Mouse (Mus musculus) spleen, postnatal 4 days (tissue): Measurements from ENCODE around the gene Ubr1.
A peak's percentile ranks its signal among the peaks of the same experiment; 100 is the strongest.
"Not testable (repeated sequence)": the region's sequence is repeated elsewhere in the genome, so short reads cannot be mapped to it uniquely, and the experiment has no call there.

Source experiments
- DNase-seq, 2 experiments: peaks; one replicate each; pipeline ENCODE4 v3.0.0; 2022; ENCODE audit warnings: low spot score in 2 of 2

Ubr1 gene

DNA sequence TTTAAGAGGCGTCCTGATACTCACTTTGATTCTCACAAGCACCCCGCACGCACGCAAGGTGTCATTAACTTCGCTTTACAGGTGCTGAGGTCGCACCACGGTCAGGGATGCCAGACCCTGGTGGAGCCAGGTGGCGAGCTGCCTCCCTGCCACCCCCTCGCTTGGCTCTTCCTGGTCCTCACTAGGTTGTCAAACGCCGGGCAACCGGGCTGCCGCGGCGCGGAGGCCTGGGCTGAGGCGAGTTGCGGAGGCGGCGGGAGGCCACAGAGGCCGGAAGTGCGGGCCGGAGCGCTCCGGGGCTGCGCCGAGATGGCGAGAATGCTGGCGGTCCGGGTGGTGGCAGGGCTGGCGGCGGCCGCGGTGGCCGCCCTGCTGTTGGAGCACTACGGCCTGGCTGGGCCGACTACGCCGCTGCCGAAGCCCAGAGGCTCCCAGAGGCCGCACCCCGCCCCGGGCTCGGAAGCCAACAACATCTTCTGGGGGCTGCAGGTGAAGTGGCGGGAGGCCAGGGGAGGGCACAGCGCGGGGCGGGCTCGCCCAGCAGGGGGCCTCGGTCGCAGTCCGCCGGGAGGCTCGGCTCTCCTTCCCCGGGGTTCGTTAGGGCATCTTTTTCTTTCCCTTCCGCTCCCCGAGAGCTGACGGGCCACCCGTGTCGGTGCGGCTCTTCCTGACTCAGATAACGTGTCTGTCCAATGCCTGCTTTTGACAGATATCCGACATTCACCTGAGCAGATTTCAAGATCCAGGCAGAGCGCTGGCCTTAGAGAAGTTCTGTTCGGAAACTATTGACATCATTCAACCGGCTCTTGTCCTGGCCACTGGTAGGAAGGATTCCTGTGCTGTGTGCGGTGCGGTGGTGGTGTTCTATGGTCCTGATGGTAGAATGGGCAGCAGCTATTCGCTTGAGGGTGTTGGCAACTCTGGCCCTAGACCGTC is 6.7 kb upstream of the Ubr1 start, which contains the start of gene Tmem62:
Gene Tmem62, plus strand, starts transcription at position 28 of the 936 bp plus-strand sequence.
- peak; percentile 81 to 90 for DNase-seq

DNA sequence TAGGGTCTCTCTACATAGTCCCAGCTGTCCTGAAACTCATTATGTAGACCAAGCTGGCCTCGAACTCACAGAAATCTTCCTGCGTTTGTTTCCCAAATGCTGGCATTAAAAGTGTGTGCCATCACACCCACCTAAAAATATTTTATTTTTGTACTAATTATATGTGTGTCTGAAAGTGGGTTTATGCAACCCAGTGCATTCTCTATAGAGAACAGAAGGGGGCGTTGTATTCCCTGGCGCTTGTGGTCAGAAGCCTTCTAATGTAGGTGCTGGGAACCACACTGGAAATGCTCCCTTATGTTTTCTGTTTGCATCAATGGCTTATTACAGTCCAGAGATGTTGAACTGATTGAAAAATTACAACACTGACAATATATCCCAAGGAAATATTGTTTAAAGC is 5.8 kb upstream of the Ubr1 start:
- DNase-seq, result peak in 1 of 2 experiments; percentile 31

DNA sequence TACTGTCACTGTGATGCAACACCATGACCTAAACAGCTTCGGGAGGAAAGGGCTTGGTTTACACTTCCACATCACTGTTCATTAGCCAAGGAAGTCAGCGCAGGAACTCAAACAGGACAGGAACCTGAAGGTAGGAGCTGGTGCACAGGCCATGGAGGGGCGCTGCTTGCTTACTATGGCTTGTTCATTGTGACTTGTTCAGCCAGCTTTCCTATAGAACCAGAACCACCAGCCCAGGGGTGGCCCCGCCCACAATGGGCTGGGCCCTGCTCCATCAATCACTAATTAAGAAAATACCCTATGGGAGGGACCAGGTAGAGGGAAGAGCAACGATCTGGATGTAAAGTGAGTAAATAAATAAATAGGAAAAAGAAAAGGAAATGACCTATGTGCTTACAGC is 2.4 kb upstream of the Ubr1 start:
- peak in 1 of 2 experiments; percentile 17 for DNase-seq

DNA sequence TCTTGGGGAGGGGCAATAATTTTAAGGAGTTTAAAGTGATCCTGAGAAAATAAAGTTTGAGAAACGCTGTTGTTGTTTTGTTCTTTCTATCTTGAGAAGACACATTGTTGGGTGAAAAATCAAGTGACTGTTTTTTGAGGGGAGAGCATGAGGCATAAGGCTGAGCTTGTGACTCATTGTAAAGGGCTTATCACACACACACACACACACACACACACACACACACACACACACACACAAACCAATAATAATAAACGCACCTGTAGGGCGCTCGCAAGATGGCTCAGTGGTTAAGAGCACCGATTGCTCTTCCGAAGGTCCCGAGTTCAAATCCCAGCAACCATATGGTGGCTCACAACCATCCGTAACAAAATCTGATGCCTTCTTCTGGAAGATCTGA is 1.7 kb upstream of the Ubr1 start:
- DNase-seq, result not testable (repeated sequence)

DNA sequence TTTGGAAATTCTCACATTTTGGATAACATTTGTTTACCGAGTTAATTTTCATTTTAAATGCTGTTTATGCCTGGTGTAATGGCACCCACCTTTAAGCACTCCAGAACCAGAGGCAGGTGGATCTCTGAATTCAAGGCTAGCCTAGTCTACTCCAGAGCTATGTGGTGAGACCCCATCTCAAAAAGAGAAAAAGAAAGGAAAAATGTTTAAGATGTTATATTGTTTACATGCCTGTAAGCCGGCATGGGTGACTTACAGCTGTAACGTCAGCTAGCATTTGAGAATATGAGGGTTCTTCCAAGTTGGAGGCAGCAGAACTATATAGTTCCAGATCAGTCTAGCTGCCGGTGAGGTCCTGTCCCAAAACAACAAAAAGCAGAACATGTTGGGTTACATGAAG is 1.3 kb upstream of the Ubr1 start:
- DNase-seq, result no peak

DNA sequence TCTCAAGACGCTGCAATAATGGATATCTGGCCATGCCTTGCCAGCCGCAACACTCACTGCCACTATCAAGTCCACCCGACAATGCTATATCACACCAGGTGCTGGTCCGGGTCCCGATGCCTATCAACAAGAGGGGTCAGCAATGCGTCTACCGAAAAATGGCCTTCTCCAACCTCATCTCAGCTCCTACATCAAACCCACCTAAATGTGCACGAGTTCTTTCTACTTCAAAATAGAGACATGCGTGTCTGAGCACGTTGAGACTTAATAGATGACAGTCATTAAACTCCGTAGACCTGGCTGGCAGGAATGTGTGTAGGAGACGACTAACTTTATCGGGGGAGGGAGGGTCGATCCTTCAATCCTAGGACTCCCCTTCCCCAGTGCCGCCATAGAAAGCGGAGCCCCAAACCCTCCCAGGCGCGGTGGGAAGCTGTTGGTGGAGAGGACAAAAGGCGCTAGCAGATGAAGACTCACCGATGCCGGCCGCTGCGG is 423 bp downstream of the Ubr1 start:
- peak; percentile 16 to 68 for DNase-seq

DNA sequence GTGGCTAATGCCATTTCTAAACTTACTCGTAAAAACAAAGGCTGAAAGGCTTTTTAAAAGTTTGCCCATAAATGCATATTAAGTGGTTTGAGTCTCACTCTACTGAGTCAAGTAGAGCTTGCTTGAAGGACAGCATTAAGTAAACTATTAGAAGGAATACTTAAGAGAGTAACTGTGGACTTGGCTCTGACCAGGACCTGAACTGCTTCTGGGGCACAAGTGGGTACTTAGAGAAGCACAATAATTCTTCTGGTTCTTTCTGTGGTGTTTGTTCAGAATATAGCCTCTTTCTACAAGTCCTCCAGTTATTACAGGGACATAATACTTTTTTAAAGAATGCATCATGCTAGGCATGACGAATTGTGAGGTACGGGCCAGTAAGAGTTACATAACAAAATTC is 5.0 kb downstream of the Ubr1 start:
- no peak for DNase-seq

DNA sequence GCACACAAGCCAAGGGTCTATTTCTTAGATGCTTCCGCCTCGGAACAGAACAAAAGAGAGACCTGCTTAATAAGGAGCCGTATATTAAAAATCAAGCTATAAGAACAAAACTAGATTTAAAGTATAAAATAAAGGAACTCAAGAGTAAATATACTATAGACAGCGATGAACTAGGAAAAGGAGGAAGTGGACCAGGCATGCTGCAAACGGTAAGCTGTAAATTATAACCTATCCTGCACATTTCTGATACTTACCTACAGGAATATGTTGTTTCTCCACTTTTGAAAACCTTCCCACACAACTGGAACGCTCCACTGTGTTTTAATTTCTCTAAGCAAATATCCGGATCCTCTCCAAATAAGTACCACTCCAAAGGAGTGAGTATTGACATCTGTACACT is 7.4 kb downstream of the Ubr1 start:
- DNase-seq, result no peak

DNA sequence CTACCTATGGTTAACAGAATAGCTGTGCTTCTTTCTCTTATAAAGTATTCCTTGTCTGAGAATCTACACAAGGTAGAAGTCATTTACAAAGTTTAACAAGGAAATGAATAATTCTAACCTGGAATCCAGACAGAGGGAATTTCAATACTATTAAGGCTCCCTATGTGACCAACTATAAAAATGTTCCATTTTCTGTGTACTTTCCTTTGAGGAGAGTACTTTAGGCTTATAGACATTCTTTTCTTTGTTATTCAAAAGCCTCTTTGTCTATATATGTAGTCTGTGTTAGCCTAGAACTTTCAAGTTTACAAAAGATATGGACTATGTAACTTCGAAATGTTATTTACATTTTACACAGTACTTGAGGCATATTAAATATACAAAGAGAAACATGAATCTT is 10.3 kb downstream of the Ubr1 start:
- no peak for DNase-seq

DNA sequence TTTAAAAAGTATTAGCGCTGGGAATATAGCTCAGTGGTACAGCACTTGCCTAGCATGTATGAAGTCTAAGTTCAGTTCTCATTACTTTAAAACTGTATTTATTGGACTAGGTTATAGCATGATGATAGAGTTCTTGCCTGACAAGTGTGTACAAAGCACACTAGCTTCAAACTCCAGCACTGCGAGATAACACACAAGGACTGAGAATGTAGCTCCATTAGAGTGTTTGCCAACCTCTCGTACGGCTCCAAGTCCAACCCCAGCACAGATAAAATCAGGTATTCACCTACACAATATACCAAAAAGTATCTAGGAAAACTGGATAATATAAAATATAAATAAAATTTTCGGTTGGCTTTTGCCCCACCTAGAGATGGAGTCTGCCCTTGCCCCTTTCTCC is 10.7 kb downstream of the Ubr1 start:
- DNase-seq, result no peak

DNA sequence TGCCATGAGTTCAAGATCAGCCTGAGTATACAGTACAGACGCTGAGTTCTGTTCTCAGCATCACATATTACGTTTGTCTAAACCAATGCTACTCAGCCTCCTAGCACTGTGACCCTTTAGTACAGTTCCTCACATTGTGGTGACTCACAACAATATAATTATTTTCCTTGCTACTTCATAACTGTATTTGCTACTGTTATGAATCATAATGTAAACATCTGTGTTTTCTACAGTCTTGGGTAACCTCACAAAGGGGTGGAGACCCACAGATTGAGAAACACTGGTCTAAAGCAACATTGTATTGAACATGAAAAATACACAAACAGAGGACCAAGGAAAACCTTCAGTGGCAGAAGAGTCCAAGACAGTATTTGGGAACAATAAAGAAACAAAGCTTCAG is 11.2 kb downstream of the Ubr1 start:
- no peak for DNase-seq

DNA sequence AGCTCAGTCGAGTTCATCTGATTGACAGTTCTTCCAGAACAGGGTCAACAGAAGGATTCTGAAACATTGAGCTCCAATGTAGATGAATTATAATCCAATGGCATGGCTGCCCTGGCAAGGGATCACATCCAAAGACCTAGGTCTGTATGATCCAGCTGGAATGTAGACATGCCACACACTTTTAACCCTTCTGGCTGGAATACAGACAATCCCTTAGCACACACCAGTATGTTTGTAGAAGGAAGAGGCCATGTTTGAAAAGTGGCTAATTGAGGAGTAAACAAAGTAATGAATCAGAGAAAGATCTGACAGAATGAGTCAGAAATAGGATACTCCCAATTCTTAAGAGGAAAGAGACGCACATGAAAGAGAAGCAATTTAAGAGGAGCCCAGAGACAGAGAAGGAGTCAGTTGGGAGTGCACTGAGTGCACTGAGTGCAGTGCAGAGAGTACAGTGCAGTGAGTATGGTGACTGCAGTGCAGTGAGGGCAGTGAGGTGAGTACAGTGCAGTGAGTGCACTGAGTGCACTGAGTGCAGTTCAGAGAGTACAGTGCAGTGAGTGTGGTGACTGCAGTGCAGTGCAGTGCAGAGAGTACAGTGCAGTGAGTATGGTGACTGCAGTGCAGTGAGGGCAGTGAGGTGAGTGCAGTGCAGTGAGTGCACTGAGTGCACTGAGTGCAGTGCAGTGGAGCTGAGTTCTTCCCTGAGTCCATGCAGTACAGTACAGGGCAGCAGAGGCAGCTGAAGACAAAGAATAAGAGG is 18.2 kb downstream of the Ubr1 start:
- DNase-seq, result no peak

DNA sequence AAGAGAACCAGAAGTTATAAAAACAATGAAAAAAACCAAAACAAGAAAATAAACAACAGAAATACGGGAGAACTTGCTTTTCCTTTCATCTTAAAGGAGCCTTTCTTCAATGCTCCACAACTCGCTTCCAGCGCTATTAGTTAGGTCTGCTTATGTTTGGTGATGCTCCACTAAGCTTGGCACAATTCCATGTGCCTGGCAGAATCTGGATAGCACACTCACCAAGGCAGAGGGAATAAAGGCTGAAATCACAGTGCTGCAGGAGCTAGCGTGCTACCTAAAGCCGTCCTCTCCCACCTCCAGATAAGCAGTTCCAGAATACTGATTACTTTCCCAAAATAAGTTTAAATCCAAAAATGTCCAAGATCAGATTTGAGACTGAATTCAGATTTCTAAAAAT is 19.3 kb downstream of the Ubr1 start:
- no peak for DNase-seq

DNA sequence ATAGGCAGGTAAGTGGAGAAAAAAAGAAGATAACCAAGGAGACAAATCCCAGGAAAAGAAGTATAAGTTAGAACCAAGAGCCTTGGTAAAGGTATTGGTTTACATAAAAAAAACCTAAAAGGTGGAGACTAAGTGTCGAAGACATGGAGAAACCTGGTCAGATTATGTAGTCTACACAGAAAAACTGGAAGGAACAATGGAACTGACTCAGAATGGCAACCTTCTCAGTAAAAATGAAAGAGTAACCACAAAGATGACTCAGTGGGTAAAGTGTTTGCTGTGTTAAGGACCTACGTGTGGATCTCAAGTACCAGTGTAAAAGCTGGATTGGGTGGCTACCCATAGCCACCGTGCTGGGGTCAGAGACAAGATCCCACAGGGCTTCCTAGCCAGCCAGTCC is 37.5 kb downstream of the Ubr1 start:
- no peak for DNase-seq

DNA sequence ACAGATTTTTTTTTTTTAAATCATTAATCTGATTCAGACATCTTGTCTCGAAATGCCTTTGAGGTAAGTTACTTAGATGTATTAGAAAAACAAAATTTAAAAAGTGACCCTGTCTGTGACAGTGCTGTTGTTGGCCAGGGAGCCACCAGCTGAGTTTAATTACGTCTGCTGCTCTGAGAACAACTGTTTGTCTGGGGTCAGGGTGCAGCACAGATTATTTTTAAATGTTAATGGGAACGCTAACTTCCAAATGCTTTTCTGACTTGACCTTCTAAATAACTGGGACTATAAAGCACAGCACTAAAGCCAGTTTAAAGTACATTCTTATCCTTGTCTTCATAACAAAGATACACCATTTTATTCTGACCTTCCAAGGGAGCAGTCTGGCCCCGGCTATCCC is 61.0 kb downstream of the Ubr1 start:
- no peak for DNase-seq

DNA sequence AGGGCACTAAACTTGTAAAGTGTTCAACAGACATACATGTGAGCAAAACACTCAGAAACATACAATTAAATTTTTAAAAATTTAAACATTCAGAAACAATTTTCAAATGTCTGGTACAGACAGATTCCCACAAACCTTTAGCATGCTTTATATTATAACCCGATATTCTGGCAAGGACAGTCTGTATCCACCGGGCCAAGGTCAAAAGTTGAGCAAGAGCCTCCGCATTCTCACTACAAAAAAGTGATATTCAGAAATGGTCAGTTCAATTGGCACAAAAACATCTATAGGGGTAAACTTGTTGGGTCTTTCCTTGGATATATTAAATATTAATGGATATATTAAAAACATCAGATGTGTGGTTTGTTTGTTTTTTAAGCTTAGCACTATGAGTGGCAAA is 74.2 kb downstream of the Ubr1 start:
- DNase-seq, result no peak

DNA sequence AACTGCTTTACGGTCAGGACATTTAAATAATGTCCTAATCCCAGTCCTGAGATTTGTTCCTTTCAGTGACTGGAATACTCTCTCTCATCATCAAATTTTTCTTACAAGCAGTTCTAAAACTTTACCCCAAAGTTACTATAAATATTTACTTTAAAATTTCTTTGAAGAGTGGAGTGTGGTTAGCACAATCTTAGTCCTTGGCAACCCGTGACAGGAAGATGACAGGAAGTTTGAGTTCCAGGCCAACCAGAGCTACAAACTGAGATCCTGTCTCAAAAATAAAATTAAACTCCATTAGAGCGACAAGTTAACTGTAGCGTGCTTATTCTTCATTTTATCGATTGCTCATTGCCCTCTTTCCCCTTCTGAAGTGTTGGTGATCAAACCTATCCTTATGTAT is 82.9 kb downstream of the Ubr1 start:
- DNase-seq, result no peak

DNA sequence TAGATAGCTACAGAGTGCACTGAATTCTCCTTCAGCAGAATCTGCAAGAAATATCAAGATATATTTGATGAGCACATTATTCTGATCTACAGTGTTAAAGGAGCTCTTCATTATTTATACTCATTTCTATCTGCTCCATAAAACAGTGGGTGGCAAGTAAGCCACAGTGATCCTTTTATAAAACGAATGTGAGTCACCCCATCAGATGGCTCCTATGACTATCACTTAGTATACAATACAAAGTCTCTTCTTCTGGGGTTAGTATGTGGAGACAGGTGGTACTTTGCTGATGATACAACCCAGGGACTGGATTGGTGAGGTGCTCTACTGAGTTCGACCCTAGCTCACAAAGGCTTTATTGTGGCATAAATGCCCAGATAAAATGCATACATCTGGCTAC is 97.3 kb downstream of the Ubr1 start:
- no peak for DNase-seq

DNA sequence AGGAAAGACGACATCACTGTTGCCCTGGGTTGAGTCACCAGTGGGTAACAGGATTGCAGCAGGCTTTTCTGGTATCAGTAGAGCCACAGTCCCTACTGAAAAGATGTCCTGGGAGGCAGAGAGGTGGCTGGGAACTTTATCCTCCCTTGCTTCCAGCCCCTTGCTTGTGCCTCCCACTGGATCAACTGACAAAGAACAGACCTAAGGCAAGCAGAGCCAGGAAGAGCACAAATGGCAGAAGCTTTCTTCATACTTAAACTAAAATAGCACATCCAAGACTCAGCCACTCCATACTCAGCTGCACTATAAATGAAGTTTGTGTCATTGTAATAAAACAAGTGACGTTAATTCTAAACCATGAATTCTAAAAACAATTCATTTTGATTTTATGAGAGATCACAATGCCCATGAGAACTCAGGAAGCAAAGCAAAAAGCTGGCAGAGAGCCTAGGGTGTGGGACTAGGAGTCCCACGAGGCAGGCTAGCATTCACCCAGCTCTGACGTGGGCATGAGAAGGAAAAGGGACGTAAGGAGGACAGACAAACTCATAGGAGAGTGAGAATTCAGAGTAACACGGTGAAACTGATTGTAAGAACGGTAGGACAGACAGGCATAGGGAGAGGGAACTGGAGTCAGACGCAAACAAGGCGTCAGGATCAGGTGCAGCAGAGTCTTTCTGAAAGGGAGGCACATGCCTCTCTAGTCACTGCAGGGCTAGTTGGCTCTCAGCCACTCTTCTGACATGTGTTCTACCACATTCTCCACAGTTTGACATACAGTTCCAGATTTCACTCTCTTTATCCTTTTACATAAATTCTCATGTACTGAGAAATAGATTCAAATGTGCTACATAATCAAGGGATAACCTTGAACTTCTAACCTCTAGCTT is 98.8 kb downstream of the Ubr1 start:
- no peak for DNase-seq

DNA sequence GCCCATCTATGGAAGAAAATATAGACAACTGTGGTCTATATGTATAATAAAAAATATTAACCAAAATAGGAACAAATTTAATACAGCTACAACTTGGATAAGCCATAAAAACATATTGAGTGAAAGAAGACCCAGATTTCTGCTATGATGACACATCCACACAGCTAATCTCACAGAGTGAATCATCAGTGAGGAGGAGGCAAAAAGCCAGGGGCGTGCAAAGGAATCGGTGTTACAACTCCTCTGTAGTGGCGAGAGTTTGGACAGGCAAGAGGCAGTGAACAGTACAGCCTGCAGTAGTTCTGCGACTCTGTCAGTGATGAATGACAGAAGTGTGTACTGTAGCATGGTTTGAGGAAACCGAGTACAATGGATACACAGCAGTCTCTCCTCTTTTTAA is 103.2 kb downstream of the Ubr1 start:
- DNase-seq, result no peak

DNA sequence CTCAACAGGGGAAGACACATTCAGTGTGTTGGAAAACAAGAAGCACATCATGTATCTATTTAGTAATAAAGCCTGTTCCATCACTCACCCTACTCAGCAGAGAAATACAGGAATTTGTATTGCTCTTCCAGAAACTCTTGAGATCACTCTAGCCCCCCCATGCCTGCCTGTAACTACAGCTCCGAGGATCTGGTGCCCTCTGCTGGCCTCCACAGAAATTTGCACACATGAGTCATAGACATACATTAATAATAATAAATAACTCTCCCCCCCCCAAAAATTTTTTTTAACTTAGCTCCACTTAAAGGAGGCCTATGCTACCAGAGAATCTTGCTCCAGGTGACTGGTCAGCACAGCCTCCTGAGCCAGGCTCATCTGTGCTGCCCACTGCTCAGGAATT is 104.0 kb downstream of the Ubr1 start:
- peak; percentile 21 to 69 for DNase-seq

DNA sequence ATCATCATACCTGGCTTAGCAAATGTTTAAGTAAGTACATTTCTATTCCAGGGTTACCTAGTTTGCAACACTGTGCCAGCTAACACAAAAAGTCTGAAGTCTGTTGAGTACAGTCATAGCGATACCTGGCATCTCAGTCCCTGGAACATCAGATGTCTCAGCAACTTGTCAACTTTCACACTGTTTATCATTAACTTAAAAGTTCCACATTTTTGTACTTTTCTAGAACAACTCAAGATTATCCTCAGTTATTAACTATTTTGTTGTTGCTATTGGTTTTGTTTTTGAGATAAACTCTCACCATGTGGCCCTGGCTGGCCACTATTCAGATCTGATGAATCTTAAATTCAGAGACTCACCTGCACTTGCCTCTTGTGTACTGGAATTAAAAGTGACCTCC is 107.1 kb downstream of the Ubr1 start:
- no peak for DNase-seq
